Mouse (Mus musculus): Measurements from ENCODE around the gene Nynrin. TPM values are rescaled to one million over a fixed set of nuclear protein-coding genes. Genes with fewer than 3 reads are reported as not detected.

Nynrin gene
- 8.4 and 13.7 TPM in 2 replicates for polyA plus RNA-seq (2015; fragmentation: Nextera tagmentation; extraction: Ambion mirVana)

DNA sequence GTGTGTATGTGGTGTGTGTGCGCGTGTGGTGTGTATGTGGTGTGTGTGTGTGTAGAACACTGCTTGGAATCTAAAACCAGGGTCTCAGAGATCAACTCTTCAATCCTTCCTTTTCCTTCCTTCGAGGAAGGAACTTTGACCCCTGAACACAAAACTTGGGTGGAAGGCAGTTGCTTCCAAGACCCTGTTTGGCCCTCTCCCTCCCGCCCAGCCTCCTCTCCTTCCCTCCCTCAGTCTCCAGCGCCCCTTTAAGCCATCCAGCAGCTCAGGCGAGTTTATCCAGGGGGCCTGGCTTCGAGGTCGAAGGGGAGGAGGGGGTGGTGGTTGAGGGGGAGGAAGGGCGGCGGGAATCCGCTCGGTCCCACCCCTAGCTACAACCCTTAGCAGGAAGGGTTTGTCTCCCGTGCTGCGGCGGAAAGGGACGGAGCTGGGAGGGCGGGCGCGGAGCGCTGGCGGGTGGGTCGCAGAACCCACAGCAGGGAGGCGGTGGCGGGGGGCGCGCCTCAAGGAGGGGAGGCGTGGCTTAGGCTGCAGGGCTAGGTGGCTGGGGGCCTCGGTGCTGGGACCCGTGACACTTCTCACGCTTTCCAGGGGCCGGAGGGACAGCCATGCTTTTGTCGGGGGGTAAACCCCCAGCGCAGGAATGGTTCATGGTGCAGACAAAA, at the start of gene Nynrin:
Gene Nynrin, plus strand, starts transcription at position 390 of the 665 bp plus-strand sequence.
- peak; percentile 82 for ATAC-seq

GRCm38 (mm10) chr14:55814885-55815284, 38.9 kb upstream of the Nynrin start:
- no peaks in the 10 kb centered on the region for H3K36me3 ChIP-seq (ENCODE audit: control insufficient read depth, insufficient read depth, low read length)
- peak overlapping the region; percentile 52 for H3K4me3 ChIP-seq (ENCODE audit: low read length)
- 25% methylated on average over 16 of the region's 16 CpGs for WGBS
- H3K9me3 ChIP-seq (ENCODE audit: control insufficient read depth, low read length), result no peaks in the 10 kb centered on the region
- no peaks in the 10 kb centered on the region for H3K27me3 ChIP-seq (replicated peaks; ENCODE audit: control insufficient read depth, insufficient read depth, low read length)
- peak overlapping the region; percentile 23; the same call in 1 of the 2 replicates for H3K27ac ChIP-seq (ENCODE audit: low read depth, low read length)
- no peaks in the 10 kb centered on the region for H3K4me1 ChIP-seq (ENCODE audit: control insufficient read depth, insufficient read depth, low read depth, low read length)
- peak overlapping the region; percentile 62 for H3K9ac ChIP-seq (ENCODE audit: low read depth, low read length)
- peak; percentile 93 for ATAC-seq
- H3K4me2 ChIP-seq (ENCODE audit: low read length), result peak overlapping the region; percentile 71

More for the DNA sequence above, at the start of gene Nynrin:
- Histone ChIP-seq H3K4me1 (ENCODE audit: control insufficient read depth, insufficient read depth, low read depth, low read length) (peaks cover 38% of the 10 kb centered on the region), H3K9me3 (ENCODE audit: control insufficient read depth, low read length) (no peaks in the 10 kb centered on the region), H3K27ac (ENCODE audit: low read depth, low read length) (peak within 1 kb of the TSS; percentile 84), H3K9ac (ENCODE audit: low read depth, low read length) (peak within 1 kb of the TSS; percentile 84), H3K4me3 (ENCODE audit: low read length) (peak within 1 kb of the TSS; percentile 54), H3K27me3 (replicated peaks; ENCODE audit: control insufficient read depth, insufficient read depth, low read length) (no peaks in the 10 kb centered on the region), H3K36me3 (ENCODE audit: control insufficient read depth, insufficient read depth, low read length) (no peaks in the 10 kb centered on the region), H3K4me2 (ENCODE audit: low read length) (peak within 1 kb of the TSS; percentile 74)
- WGBS, result 1% methylated on average over 32 of the region's 33 CpGs

- WGBS, result 22% methylated on average over 17 of the region's 17 CpGs
- H3K9me3 ChIP-seq (ENCODE audit: control insufficient read depth, low read length), result no peaks in the 10 kb centered on the region
- H3K36me3 ChIP-seq (ENCODE audit: control insufficient read depth, insufficient read depth, low read length), result no peaks in the 10 kb centered on the region
- peak overlapping the region; percentile 71 for H3K4me2 ChIP-seq (ENCODE audit: low read length)
- no peaks in the 10 kb centered on the region for H3K27me3 ChIP-seq (replicated peaks; ENCODE audit: control insufficient read depth, insufficient read depth, low read length)
- H3K4me3 ChIP-seq (ENCODE audit: low read length), result peak overlapping the region; percentile 52
- ATAC-seq, result peak; percentile 75
- H3K27ac ChIP-seq (ENCODE audit: low read depth, low read length), result peak overlapping the region; percentile 36; the same call in 1 of the 2 replicates
- peak overlapping the region; percentile 62 for H3K9ac ChIP-seq (ENCODE audit: low read depth, low read length)
- H3K4me1 ChIP-seq (ENCODE audit: control insufficient read depth, insufficient read depth, low read depth, low read length), result no peaks in the 10 kb centered on the region
Measured at GRCm38 (mm10) chr14:55815310-55815751, 38.5 kb upstream of the Nynrin start.

DNA sequence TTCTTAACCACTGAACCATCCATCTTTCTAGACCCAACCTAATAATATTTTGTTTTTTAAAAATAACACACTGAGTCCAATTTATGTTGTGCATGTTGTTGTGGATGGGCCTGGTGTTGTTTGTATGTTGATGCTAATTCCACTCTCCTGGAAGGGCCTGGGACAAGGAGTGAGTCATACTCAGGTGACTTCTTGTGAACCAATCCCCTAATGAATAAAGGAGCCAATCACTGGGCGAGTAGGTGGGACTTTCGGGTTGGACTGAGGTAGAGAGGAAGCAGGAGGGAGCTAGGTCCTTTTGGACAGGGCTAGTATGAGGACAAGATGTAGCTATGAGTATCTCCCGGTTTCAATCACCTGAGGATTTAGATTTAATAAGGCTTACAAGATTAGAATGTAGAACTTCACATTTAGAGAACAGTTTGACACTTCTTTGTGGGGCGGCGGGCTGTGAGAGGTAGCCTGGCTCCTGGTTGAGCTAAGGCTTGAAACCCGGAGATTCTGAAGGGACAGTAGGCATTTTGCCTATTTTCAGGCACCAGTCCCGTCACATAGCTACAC, 33.9 kb upstream of the Nynrin start:
- Histone ChIP-seq H3K4me2 (ENCODE audit: low read length) (no peak overlapping the region), H3K27me3 (replicated peaks; ENCODE audit: control insufficient read depth, insufficient read depth, low read length) (no peaks in the 10 kb centered on the region), H3K9me3 (ENCODE audit: control insufficient read depth, low read length) (no peaks in the 10 kb centered on the region), H3K4me3 (ENCODE audit: low read length) (no peak overlapping the region), H3K27ac (ENCODE audit: low read depth, low read length) (no peak overlapping the region), H3K4me1 (ENCODE audit: control insufficient read depth, insufficient read depth, low read depth, low read length) (peaks cover 15% of the 10 kb centered on the region), H3K36me3 (ENCODE audit: control insufficient read depth, insufficient read depth, low read length) (no peaks in the 10 kb centered on the region), H3K9ac (ENCODE audit: low read depth, low read length) (no peak overlapping the region)
- ATAC-seq, result no peak
- WGBS, result 77% methylated on average over 7 of the region's 7 CpGs

DNA sequence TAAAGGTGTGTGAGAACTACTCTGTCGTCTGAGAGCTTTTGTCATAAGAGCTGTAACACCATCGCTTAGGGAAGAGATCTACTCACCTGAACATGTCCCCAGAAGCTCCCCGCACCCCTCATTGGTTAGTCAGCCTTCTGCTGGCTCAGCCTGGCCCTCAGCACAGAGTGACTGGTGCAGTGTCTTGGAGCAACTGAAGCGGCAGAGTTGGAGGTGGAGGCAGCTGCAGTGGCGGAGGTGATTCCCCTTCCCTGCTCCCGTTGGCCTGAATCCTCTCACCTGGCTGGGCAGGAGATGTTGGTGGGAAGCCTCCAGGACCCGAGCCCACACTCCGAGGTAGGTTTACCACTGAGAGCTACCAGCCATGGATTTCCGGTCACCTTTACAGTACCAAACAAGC, 33.2 kb upstream of the Nynrin start:
- Histone ChIP-seq H3K9ac (ENCODE audit: low read depth, low read length) (no peak overlapping the region), H3K36me3 (ENCODE audit: control insufficient read depth, insufficient read depth, low read length) (no peaks in the 10 kb centered on the region), H3K27me3 (replicated peaks; ENCODE audit: control insufficient read depth, insufficient read depth, low read length) (no peaks in the 10 kb centered on the region), H3K27ac (ENCODE audit: low read depth, low read length) (no peak overlapping the region), H3K9me3 (ENCODE audit: control insufficient read depth, low read length) (no peaks in the 10 kb centered on the region), H3K4me3 (ENCODE audit: low read length) (no peak overlapping the region), H3K4me1 (ENCODE audit: control insufficient read depth, insufficient read depth, low read depth, low read length) (peaks cover 19% of the 10 kb centered on the region), H3K4me2 (ENCODE audit: low read length) (no peak overlapping the region)
- WGBS, result 84% methylated on average over 9 of the region's 9 CpGs
- ATAC-seq, result no peak

- H3K9me3 ChIP-seq (ENCODE audit: control insufficient read depth, low read length), result no peaks in the 10 kb centered on the region
- WGBS, result 4% methylated on average over 13 of the region's 13 CpGs
- peak overlapping the region; percentile 63 for H3K4me3 ChIP-seq (ENCODE audit: low read length)
- peaks cover 7% of the 10 kb centered on the region; the same call in 1 of the 2 replicates for H3K27me3 ChIP-seq (replicated peaks; ENCODE audit: control insufficient read depth, insufficient read depth, low read length)
- ATAC-seq, result 0 out of 2 replicates have a peak, but pooled peaks have one; percentile 10
- H3K4me1 ChIP-seq (ENCODE audit: control insufficient read depth, insufficient read depth, low read depth, low read length), result peaks cover 31% of the 10 kb centered on the region
- peak overlapping the region; percentile 79 for H3K27ac ChIP-seq (ENCODE audit: low read depth, low read length)
- no peaks in the 10 kb centered on the region for H3K36me3 ChIP-seq (ENCODE audit: control insufficient read depth, insufficient read depth, low read length)
- peak overlapping the region; percentile 85 for H3K4me2 ChIP-seq (ENCODE audit: low read length)
- peak overlapping the region; percentile 74 for H3K9ac ChIP-seq (ENCODE audit: low read depth, low read length)
Measured at GRCm38 (mm10) chr14:55822435-55822990, 31.3 kb upstream of the Nynrin start.

DNA sequence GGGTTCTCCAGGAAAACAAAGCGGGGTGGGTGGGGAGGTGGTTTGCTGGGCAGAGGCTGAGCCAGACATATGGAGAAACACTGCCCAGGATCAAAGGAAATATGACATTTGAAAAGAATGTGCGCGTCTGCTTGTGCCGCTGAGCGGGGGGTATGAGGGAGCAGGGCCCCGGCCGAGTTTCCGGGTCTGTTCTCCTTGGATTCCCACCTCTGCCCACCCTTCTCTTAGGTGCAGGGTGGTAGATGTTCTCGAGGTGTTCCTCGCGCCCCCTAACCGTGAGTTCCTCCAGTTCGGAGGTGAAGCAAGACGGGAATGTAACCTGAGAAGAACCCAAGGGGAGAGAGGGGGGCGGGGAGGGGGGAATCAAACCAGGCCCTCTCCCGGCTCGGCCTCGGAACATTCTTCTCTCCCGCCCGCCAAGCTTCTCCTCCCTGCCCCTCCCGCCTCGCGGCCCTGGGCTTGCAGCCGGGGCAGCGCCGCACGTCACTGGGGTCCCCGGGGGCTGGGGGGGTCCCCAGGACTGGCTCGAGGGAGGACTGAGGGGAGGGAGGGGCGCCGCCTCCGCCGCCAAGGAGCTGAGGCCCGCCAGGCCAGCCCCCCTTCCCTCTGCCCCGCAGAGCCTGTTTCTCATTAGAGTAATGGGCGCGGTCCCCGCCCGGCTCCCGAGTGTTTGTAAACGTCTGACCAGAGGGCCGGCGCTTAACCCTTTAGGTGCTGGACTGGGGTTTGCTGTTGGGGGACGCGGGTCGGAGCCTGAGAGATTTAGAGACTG, 30.6 kb upstream of the Nynrin start, which contains the start of gene Nfatc4:
Gene Nfatc4, plus strand, starts transcription at position 154 of the 772 bp plus-strand sequence.
- Histone ChIP-seq H3K36me3 (ENCODE audit: control insufficient read depth, insufficient read depth, low read length) (no peaks in the 10 kb centered on the region), H3K4me3 (ENCODE audit: low read length) (peak within 1 kb of the TSS; percentile 63), H3K9ac (ENCODE audit: low read depth, low read length) (peak within 1 kb of the TSS; percentile 74), H3K4me2 (ENCODE audit: low read length) (peak within 1 kb of the TSS; percentile 85), H3K9me3 (ENCODE audit: control insufficient read depth, low read length) (no peaks in the 10 kb centered on the region), H3K27me3 (replicated peaks; ENCODE audit: control insufficient read depth, insufficient read depth, low read length) (peaks cover 7% of the 10 kb centered on the region; the same call in 1 of the 2 replicates), H3K4me1 (ENCODE audit: control insufficient read depth, insufficient read depth, low read depth, low read length) (peaks cover 31% of the 10 kb centered on the region), H3K27ac (ENCODE audit: low read depth, low read length) (peak within 1 kb of the TSS; percentile 79)
- under 1% methylated on average over 41 of the region's 46 CpGs for WGBS
- peak; percentile 82 for ATAC-seq

DNA sequence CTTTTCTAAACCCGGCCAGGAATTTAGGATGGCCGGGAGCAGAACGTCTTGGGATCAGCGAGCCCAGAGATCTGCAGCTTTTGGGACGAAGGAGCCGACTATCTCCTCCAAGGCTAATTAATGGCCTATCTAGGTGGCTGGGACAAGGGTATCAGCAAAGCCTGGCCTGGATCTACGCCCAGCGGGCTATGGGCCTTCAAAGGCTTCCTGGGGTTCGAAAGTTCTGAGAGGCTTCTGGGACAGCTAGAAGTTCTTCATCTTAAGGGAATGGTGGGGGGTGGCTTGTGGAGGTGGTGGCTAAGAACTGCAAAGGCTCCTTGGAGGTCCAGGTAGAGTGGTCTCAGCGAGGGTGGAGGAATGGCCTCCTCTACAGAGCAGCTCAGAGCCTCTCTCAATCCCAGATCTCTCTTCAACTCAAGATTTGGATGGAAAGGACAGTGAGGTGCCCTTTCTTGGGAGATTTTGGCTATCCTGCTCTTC, 29.8 kb upstream of the Nynrin start:
- H3K4me2 ChIP-seq (ENCODE audit: low read length), result peak overlapping the region; percentile 85
- H3K27me3 ChIP-seq (replicated peaks; ENCODE audit: control insufficient read depth, insufficient read depth, low read length), result peaks cover 7% of the 10 kb centered on the region; the same call in 1 of the 2 replicates
- peak overlapping the region; percentile 67 for H3K27ac ChIP-seq (ENCODE audit: low read depth, low read length)
- peak overlapping the region; percentile 63 for H3K4me3 ChIP-seq (ENCODE audit: low read length)
- 4% methylated on average over 10 of the region's 10 CpGs for WGBS
- no peak for ATAC-seq
- H3K9me3 ChIP-seq (ENCODE audit: control insufficient read depth, low read length), result no peaks in the 10 kb centered on the region
- H3K36me3 ChIP-seq (ENCODE audit: control insufficient read depth, insufficient read depth, low read length), result no peaks in the 10 kb centered on the region
- H3K4me1 ChIP-seq (ENCODE audit: control insufficient read depth, insufficient read depth, low read depth, low read length), result peaks cover 31% of the 10 kb centered on the region
- peak overlapping the region; percentile 74 for H3K9ac ChIP-seq (ENCODE audit: low read depth, low read length)
